Mouse (Mus musculus): ENCODE measurements around the gene Aimp2. TPM values are rescaled to one million over a fixed set of nuclear protein-coding genes. Genes with fewer than 3 reads are reported as not detected.

Gene Aimp2
- polyA plus RNA-seq (2012; rRNA removed) (93.0 and 94.1 TPM in 2 replicates), polyA plus RNA-seq (2014; fragmentation: Nextera tagmentation; extraction: Ambion mirVana) (108 and 109 TPM in 2 replicates)

GRCm38 (mm10) chr5:143909417-143910400 is at the start of gene Aimp2, which contains the start of gene Pms2:
Aimp2 (minus strand) TSS chr5:143909847.
Pms2 (plus strand) TSS chr5:143909964.
- peak; percentile 99 for DNase-seq (ENCODE audit: low spot score)
- no peaks in the 10 kb centered on the region for H3K9me3 ChIP-seq (ENCODE audit: control insufficient read depth, low read length)
- peaks cover 17% of the 10 kb centered on the region for H3K4me1 ChIP-seq (ENCODE audit: control insufficient read depth, insufficient read depth, low read length)
- peaks cover 29% of the 10 kb centered on the region for H3K36me3 ChIP-seq (ENCODE audit: control insufficient read depth, insufficient read depth, low read length)
- under 1% methylated on average over 70 of the region's 70 CpGs for whole genome bisulfite sequencing
- peak within 1 kb of the TSS; percentile 76 for H3K27ac ChIP-seq (replicated peaks; ENCODE audit: low read depth, low read length)
- no peaks in the 10 kb centered on the region for H3K27me3 ChIP-seq (ENCODE audit: control insufficient read depth, insufficient read depth, low read length)
- ATAC-seq (ENCODE audit: low FRiP score, low read depth): peak; percentile 97
- peak within 1 kb of the TSS; percentile 68 for H3K4me3 ChIP-seq (replicated peaks; ENCODE audit: low read length)
- peak within 1 kb of the TSS; percentile 71 for H3K4me2 ChIP-seq (replicated peaks; ENCODE audit: low read depth, low read length, severe bottlenecking)
- TF ChIP-seq POLR2A (IDR thresholded peaks at IDR 0.05; ENCODE audit: borderline replicate concordance, extremely low read depth, insufficient read depth, insufficient read length): 0 out of 2 replicates have a peak, but pooled peaks have one; percentile 11
- peak within 1 kb of the TSS; percentile 64 for H3K9ac ChIP-seq (ENCODE audit: low read depth, low read length, severe bottlenecking)

- ATAC-seq (ENCODE audit: low FRiP score, low read depth) (no peak), DNase-seq (ENCODE audit: low spot score) (no peak)
- H3K4me1 ChIP-seq (ENCODE audit: control insufficient read depth, insufficient read depth, low read length): no peaks in the 10 kb centered on the region
- H3K9me3 ChIP-seq (ENCODE audit: control insufficient read depth, low read length): no peaks in the 10 kb centered on the region
- 93% methylated on average over 6 of the region's 6 CpGs for WGBS
- no peak overlapping the region for H3K9ac ChIP-seq (ENCODE audit: low read depth, low read length, severe bottlenecking)
- no peak overlapping the region for H3K4me2 ChIP-seq (replicated peaks; ENCODE audit: low read depth, low read length, severe bottlenecking)
- H3K4me3 ChIP-seq (replicated peaks; ENCODE audit: low read length): no peak overlapping the region
- no peak for TF ChIP-seq POLR2A (IDR thresholded peaks at IDR 0.05; ENCODE audit: borderline replicate concordance, extremely low read depth, insufficient read depth, insufficient read length)
- H3K36me3 ChIP-seq (ENCODE audit: control insufficient read depth, insufficient read depth, low read length): no peaks in the 10 kb centered on the region
- H3K27ac ChIP-seq (replicated peaks; ENCODE audit: low read depth, low read length): no peak overlapping the region
- no peaks in the 10 kb centered on the region for H3K27me3 ChIP-seq (ENCODE audit: control insufficient read depth, insufficient read depth, low read length)
These were observed 47.5 kb upstream of the Aimp2 start for GRCm38 (mm10) chr5:143957101-143957500.

DNA sequence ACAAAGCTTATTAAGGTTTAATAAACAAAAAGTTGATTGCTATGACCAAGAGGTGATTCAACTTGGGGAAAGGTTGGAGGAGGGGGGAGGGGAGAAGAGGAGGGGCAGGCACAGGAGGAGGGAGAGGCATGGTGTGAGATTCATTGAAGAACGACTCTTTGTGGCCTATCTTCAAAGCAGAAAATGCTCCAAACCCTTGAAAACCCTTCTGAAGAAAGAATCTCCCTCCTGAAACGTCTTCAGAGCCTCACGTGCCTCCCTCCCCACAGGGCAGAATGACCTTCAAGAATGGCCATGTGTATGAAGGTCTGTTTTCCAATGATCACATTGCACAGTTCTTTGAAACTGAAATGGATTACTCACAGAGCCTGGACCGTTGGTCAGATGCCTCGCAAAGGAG is 40.4 kb upstream of the Aimp2 start:
- Histone ChIP-seq H3K4me2 (replicated peaks; ENCODE audit: low read depth, low read length, severe bottlenecking) (no peak overlapping the region), H3K4me3 (replicated peaks; ENCODE audit: low read length) (no peak overlapping the region), H3K36me3 (ENCODE audit: control insufficient read depth, insufficient read depth, low read length) (no peaks in the 10 kb centered on the region), H3K27ac (replicated peaks; ENCODE audit: low read depth, low read length) (no peak overlapping the region), H3K9me3 (ENCODE audit: control insufficient read depth, low read length) (no peaks in the 10 kb centered on the region), H3K4me1 (ENCODE audit: control insufficient read depth, insufficient read depth, low read length) (no peaks in the 10 kb centered on the region), H3K27me3 (ENCODE audit: control insufficient read depth, insufficient read depth, low read length) (no peaks in the 10 kb centered on the region), H3K9ac (ENCODE audit: low read depth, low read length, severe bottlenecking) (no peak overlapping the region)
- no peak for DNase-seq (ENCODE audit: low spot score)
- WGBS: 39% methylated on average over 5 of the region's 5 CpGs
- no peak for TF ChIP-seq POLR2A (IDR thresholded peaks at IDR 0.05; ENCODE audit: borderline replicate concordance, extremely low read depth, insufficient read depth, insufficient read length)
- ATAC-seq (ENCODE audit: low FRiP score, low read depth): no peak

GRCm38 (mm10) chr5:143948361-143948760 is 38.7 kb upstream of the Aimp2 start:
- H3K4me3 ChIP-seq (replicated peaks; ENCODE audit: low read length): no peak overlapping the region
- no peaks in the 10 kb centered on the region for H3K4me1 ChIP-seq (ENCODE audit: control insufficient read depth, insufficient read depth, low read length)
- DNase-seq (ENCODE audit: low spot score): no peak
- no peak for ATAC-seq (ENCODE audit: low FRiP score, low read depth)
- no peaks in the 10 kb centered on the region for H3K9me3 ChIP-seq (ENCODE audit: control insufficient read depth, low read length)
- H3K36me3 ChIP-seq (ENCODE audit: control insufficient read depth, insufficient read depth, low read length): no peaks in the 10 kb centered on the region
- no peak for TF ChIP-seq POLR2A (IDR thresholded peaks at IDR 0.05; ENCODE audit: borderline replicate concordance, extremely low read depth, insufficient read depth, insufficient read length)
- no peak overlapping the region for H3K27ac ChIP-seq (replicated peaks; ENCODE audit: low read depth, low read length)
- H3K4me2 ChIP-seq (replicated peaks; ENCODE audit: low read depth, low read length, severe bottlenecking): no peak overlapping the region
- no peak overlapping the region for H3K9ac ChIP-seq (ENCODE audit: low read depth, low read length, severe bottlenecking)
- no peaks in the 10 kb centered on the region for H3K27me3 ChIP-seq (ENCODE audit: control insufficient read depth, insufficient read depth, low read length)
- 81% methylated on average over 12 of the region's 12 CpGs for WGBS

GRCm38 (mm10) chr5:143943231-143944125 is 33.8 kb upstream of the Aimp2 start:
- Histone ChIP-seq H3K9ac (ENCODE audit: low read depth, low read length, severe bottlenecking) (no peak overlapping the region), H3K27ac (replicated peaks; ENCODE audit: low read depth, low read length) (no peak overlapping the region), H3K4me2 (replicated peaks; ENCODE audit: low read depth, low read length, severe bottlenecking) (no peak overlapping the region), H3K4me3 (replicated peaks; ENCODE audit: low read length) (no peak overlapping the region), H3K4me1 (ENCODE audit: control insufficient read depth, insufficient read depth, low read length) (no peaks in the 10 kb centered on the region), H3K27me3 (ENCODE audit: control insufficient read depth, insufficient read depth, low read length) (no peaks in the 10 kb centered on the region), H3K9me3 (ENCODE audit: control insufficient read depth, low read length) (no peaks in the 10 kb centered on the region), H3K36me3 (ENCODE audit: control insufficient read depth, insufficient read depth, low read length) (no peaks in the 10 kb centered on the region)
- WGBS: 84% methylated on average over 14 of the region's 14 CpGs
- TF ChIP-seq POLR2A (IDR thresholded peaks at IDR 0.05; ENCODE audit: borderline replicate concordance, extremely low read depth, insufficient read depth, insufficient read length): no peak
- DNase-seq (ENCODE audit: low spot score) (no peak), ATAC-seq (ENCODE audit: low FRiP score, low read depth) (no peak)

Data from limb, embryonic 14.5 days (tissue).